Mouse (Mus musculus) megakaryocyte, embryonic 14.5 days (primary cell): Measurements from ENCODE around the gene Tmem19.

Experiments used
- FLI1 ChIP-seq: IDR thresholded peaks from 2 replicates; pipeline ENCODE4 v1.6.1; 2012; ENCODE audit warnings: low read length, inconsistent platforms, mixed read lengths
- GATA1 ChIP-seq: IDR thresholded peaks from 3 replicates; pipeline ENCODE4 v1.6.1; 2012; ENCODE audit warnings: mixed read lengths, low read length, inconsistent platforms, borderline replicate concordance

DNA sequence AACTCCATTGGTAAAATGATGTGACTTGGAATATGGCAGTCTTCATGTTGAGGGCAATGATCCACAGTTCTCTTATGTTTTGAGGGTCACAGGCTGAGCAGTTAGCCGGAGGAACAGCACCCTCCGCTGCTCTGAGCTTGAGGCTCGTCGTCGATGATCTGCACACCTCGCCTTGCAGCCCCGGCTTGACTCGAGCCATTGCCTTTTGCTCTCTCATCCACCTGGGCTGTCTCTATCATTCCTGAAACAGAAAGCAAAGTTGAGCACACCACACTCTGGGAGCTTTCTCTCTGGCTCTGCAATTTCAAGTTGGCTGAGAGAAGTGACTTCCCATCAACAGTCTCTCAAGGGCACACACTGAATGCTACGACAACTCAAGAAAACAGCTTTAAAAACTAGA lies 71.6 kb downstream of the Tmem19 start:
- TF ChIP-seq GATA1, result no peak
- no peak for TF ChIP-seq FLI1
